Mouse (Mus musculus) brain, adult 2 months (tissue): ENCODE measurements around the gene Maml3.

ENCODE experiments used
- DNase-seq: peaks from one replicate; pipeline ENCODE4 v3.0.0; 2011; ENCODE audit warnings: low read depth, low spot score

The Maml3 gene

DNA sequence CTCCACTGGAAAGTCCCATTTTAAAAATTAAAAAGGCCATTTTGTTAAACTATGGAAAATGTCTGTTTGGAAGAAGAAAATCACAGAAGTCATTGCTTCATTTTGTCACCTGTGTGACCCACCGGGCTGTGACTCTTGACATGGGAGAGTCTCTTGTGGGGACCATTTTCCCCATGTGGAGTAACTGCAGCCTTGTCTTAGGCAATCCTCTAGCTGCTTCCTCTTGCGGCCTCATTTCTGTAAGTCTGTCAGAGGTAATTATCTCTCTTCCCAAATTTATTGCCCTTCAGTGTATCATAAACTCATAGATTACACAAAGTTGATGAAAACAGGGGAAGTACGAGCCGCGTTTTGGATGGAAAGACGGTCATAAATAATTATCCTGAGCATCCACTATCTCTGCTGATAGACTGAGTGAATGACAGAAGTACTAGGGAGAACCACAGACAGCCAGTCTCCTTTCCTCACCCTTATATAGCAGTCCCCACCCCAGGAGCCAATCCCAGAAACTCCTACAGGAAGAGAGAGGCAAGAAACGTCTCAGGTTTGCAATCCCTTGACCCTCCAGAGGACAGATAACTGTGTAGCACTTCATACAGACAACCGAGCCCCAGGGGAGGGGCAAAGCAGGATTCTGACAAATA, 14.5 kb downstream of the Maml3 start:
- no peak for DNase-seq

DNA sequence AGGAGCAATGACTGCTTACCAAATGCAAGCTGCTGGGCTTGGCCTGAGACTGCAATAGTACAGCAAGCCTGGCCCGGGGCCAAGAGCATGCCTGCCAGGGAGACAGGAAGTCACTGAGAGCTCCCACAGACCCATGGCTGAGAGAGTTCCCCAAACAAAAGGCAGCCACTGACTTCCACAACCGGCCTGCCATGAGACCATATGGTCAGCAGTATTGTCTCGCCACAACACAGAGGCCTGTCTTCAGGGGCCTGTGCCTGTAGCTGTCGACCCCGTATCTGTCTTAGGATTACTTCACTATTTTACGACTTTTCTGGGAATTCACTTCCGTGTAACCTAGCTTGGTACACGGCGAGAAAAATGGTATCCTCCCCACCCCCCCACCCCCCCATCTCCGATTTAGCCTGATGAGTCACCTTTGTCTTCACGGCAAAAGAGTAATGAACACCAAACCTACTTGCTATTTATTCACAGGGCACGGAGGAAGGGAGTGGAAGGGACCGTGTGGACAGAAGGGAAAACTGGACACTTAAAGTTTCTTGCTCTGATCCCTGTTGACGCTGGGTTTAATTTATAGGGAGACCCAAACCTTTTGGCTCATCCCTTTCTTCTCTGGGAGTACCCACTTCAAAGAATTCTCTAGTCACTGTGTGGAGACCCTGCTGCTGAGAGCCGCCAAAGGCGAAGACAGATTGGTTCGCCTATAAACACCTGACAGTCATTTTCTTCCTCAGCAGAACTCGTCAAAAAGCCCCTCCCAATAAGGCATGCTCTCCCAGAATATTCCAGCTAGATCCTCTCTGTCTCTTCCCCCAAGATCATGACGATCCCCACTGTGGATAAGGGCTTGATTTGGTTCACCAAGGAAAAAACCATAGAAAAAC, 16.2 kb downstream of the Maml3 start:
- DNase-seq: peak; percentile 99

DNA sequence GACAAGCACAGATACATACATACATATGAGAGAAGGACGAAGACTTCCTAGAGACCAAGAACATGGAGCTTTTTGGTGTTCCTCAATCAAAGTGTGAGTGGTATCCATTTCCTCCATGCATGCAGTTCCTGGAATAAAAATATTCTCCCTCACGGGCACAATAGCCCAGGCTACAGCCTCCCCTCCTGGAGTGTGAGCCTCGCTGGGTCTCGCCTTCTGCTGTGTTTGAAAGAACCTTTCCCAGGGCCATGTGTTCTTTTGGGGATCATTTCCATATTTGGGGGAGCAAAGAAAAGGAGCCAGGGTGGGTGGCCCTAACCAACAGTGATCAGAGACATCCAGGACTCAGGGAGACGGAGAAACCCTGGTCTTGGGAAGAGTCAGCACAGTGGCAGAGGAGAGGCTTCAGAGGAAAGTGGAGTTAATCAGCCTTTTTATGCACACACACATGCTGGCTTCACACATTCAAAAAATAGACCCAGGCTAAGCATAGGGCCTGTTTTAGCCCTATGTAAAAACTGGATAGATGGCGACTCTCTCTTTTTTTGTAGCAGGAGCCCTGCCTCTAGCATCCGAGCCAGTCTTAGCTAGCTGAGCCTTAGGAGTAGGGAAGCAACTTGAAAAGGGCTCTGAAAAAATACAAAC, 17.1 kb downstream of the Maml3 start:
- peak; percentile 58 for DNase-seq

DNA sequence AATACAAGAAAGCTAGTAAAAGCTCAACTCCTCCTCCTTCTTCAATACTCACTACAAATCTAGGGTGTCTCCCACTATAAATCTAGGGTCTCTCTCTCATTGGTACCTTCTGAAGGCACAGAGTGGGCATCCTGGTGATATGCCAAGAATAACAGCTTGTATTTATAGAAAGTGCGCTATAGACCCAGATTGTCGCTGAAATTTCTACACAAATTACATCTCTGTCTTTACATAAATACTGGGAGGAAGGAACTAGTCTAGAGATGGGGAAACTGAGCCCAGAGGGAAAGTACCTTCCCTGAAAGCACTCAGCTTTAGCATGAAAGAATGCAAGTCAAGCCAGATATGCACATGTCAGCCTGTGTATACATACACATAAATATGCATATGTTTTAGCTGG, 26.1 kb downstream of the Maml3 start:
- no peak for DNase-seq

DNA sequence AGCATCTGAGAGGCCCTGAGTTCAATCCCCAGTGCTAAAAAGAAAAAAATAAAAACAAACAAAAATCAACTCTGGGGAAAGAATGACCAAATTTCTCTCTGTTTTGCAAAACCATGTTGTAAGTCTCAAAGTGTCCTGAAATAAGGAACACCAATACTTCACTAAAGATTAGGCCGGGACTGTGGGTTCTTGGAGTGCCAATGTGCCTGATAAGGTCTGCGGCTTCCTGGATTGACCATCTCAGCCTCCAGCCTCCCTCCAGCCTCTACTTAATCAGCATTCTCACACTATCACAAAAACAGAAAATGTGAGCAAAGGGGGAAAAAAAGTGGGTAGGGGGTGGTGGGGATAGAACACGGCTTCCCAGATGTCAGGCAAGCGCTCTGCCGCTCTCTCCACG, 30.9 kb downstream of the Maml3 start:
- no peak for DNase-seq

DNA sequence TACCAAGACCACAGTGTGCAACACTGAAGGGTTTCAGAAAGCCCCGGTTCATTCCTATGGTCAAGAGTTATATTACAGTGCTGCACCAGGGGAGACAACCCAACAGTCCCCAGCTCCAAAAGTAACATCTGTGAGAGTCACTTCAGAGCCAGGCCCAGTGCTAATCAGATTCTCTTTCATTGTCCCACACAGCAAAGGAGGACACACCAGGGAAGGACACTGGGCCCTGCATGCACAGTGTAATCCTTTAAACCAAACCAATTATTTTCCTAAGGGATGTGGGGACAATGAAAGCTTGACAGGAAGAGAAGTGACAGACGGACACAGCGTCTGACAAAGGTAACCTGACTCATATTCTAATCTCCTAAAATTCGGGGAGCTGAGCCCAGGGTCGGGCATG, 32.9 kb downstream of the Maml3 start:
- no peak for DNase-seq

DNA sequence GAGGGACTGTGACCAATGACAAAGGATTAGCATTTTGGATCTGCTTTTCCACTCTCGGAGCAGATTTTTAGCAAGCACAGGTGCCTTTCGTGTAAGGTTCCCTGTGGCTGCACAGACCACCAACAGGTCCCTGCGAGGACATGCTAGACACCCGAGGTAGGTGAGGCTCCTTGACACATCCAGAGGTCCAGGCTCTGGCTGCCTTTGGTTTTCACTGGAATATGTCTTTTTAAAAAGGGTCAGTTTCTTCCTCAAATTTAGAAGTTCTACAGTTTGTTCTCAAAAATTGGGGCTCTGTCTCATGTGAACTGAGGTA, 34.8 kb downstream of the Maml3 start:
- DNase-seq: no peak

DNA sequence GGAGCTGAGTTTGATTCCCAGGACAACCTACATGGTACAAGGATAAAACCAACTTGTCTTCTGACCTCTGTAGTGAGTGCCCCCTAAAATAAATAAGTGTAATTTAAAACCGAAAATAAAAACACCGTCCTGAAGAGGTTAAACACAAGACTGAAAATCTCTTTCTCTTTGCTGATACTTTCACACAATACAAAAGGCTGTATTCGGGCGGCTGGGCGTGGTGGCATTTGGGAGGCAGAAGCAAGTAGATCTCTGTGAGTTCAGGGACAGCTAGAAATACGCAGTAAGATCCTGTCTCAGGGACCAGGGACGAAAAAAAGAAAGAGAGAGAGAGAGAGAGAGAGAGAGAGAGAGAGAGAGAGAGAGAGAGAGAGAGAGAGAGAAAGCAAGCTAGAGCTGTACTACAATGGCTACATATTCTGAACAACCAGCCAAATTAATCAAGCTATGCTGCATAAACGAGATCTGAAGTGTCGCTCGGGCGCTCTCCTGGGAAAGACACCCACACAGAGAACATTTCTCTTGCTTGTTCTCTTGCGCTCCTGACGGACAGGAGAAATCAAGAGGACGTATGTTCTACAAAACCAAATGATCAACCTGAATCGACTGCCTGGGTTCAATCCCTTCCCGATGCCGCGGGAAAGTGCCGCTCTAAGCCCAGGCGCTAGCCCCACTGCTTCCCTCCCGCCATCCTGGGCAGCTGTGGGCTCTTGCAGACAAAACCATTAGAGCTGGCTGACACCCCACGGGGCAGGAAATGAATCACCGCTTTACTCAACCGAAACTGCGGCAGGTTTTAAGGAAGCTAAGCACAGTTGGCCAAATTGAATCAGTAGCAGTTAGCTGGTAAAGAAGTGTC, 35.3 kb downstream of the Maml3 start:
- DNase-seq: peak; percentile 92

DNA sequence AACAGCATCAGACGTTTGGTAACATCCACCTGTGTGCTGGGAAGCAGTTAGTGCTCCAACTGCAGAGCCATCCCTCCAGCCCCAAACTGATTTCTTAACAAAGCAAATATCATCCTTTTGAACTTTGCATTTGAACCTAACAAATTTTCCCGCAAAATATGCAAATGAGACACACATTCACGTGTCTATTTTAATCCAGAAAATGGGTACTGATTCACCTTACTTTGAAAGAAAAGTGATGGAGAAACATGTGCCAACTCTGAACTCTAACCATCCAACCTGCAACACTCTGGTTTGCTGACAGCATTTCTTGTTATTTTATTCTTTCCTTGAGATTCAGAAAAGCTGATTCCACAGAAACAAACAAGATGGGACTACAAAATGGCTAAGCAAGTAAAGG, 36.0 kb downstream of the Maml3 start:
- no peak for DNase-seq

DNA sequence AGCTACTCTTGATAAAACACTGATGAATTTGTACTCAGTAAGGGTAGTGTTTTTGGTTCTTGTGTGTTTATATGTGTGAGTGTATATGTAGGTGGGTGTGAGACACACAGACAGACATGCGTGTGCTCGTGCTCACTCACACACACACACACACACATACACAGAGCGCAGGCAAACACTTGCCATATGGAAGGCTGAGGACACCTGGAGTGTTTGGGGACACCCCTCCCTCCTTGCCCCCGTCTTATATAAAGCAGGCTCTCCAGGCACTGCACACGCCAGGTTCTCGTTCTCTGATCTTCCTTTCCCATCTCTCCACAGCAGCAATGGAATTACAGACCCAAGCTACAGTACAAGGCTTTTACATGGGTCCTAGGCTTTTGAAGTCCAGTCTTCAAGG, 37.7 kb downstream of the Maml3 start:
- peak; percentile 61 for DNase-seq

DNA sequence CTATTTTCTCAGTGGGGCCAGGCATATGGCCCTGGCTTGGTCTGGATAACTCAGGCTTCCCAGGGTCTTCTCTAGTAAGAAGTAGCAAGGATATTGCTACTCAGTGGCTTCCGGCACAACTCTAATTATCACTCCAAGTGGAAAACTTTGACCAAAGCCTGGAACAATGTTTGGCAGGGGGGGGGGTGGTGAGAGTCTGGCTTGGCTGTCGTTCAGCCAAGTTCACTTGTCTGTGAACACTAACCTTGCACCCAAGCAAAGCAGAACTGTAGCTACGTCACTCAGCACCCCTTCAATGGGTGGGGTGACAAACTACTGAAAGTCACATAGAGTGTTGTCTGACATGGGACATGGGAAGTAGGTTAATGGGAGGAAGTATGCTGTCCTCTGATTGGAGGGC, 38.7 kb downstream of the Maml3 start:
- DNase-seq: no peak

DNA sequence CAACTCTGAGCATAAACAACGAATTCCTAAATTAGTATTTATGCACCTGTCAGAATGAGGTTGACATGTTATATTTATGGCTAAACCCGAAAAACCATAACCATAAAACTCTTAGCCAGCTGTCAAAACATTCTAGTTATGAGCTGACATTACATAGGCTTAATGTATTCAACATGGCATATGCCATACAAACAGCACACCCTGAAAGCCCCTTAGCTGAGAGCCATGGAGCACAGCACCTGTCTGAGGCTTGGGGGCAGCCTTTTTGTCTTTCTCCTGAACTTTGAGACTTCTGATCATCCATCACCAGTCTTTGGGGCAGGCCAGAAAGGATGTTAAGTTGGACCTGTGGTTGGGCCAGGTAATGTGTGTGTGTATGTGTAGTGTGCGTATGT, 41.6 kb downstream of the Maml3 start:
- no peak for DNase-seq

DNA sequence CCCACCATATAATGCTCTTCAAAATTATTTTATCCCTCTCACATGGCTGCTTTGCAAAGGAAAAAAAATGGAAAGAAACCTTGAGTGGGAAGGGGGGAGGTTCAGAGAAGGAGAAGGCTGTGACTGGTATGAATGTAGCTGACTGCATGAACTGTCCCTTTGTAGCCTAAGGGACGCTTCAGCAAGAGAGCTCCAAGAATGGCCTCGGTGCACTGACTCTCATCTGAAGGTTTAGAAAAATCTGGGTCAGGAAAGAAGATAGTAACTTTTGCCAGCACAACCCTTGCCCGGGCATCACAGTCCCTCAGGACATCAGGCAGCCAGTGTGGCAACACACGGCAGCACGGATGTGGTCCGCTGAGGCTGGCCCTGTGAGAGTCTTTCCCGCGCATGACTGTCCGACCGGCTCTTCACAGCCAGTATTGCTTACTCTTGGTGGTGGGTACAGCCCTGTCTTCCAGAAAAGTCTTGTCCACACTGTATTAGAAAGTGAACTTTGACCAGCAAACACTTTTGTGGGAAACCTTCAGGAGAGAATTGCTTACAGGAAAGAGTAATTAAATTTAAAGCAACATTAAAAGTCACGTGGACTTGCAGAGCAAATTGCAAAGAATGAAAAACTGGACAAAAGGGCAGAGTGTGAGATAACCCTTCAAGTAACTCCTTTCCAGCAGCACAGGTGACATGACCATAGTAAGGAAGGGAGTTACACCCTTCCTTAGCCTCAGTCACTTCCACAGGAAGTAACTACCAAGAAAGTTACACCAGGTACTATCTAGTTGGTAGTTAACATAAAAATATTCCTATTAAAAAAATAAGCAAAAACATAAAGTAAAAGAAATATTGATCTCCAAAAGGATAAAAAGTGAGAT, 42.3 kb downstream of the Maml3 start:
- DNase-seq: no peak

DNA sequence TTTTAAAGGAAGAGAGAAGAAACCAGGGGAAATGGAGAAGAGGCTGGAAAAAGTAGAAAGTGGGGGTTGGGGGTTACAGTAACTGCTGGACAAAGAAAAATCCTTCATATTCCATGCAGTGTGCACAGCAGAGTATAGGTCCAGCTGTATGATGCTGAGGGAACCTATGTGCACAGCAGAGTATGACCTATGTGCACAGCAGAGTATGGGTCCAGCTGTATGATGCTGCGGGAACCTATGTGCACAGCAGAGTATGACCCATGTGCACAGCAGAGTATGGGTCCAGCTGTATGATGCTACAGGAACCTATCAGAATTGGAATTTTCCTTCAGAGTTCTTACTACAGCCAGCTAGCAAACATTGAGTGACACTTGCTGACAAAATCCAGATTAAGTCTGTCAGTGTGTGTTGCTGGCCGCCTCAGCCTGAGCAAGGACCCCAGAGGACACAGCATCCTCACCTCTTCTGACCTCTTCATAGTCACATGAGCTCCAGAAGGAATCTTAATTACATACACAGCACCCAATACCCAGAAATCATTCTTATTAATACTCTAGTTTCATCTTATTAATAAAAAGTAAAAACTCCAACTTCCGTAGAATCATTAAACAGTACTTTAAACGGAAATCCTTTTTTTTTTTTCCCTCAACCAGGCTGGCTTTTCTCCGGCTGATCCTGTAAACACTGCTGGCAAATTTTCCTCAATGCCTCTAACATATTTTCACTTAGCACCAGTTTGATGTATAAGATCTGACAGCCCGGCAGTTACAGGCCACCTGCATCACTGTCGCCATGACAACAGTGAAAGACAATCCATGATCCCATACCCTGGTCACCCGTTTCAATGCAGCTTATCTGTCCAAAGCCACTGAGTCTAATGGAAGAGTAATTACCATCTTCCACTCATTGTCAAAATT, 43.1 kb downstream of the Maml3 start:
- peak; percentile 61 for DNase-seq

DNA sequence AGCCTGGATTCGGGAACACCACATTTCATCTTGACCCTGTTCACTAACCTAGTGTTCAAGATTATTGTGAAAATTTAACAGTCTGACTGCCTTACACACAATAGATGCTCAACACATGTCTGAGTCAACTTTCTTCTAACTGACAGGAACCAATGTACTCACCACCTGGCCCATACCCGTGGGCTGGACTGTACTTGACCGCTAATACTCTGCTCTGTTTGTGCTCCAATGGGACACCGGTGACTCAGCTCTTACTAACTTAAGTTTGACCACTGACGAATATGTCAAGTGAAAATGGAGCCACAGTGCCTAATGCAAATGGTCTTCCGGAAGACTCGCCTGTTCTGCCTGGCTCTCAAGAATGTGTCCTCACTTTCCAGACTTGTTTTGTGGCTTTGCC, 44.0 kb downstream of the Maml3 start:
- no peak for DNase-seq

DNA sequence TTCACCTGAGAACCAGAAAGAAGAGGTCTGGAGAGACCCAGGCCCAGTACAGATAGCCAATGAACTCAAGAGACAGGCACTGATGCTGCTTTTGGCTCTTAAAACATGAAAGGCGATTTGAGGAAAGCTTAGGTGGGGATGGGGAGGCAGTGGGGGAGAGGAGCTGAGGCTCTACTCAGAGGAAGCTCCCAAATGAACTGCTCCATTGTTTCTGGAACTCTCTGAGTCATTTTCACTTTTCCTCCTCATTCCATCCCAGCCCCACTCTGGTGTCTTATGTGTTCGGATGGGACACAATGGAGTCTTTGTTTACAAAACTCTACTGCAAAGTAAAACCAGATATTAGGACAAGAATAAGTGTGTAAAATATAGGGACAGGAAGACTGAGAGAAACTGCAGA, 53.1 kb downstream of the Maml3 start:
- DNase-seq: no peak

DNA sequence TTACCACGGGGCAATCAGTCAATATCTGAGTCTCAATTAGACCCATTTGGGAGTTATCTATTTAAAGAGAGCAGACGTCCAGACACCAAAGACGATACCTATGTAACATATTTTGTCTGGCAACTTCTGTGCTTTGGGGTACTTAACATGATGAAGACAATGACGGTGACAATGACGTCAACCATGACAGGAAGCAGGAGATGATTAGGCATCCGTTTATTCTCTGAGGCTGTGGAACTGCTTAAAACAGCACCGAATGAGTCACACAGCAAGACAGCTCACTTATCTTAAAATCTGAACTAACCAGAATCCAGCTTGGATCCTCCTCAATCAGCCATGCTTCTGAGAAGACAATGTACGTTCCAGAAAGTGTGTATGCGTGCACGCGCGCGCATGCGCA, 56.8 kb downstream of the Maml3 start:
- peak; percentile 78 for DNase-seq

DNA sequence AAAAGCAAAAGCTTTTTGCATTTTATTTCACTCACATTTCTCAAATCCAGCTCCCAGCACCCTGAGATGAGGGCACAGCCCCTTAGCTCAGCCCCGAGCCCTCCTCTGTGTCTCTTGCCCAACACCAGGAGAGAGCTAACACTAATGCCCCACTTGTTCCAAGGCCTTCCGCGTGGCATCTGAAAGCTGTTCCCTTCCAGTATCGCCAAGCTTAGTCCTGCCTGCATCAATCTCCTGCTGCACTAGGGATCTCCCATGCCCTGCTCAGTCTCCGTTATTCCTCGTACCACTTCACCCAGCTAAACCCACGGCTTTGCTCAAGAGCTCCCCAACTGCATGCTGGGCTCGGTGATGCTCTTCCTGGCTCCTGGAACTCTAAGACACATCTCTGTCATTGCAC, 57.3 kb downstream of the Maml3 start:
- peak; percentile 31 for DNase-seq

DNA sequence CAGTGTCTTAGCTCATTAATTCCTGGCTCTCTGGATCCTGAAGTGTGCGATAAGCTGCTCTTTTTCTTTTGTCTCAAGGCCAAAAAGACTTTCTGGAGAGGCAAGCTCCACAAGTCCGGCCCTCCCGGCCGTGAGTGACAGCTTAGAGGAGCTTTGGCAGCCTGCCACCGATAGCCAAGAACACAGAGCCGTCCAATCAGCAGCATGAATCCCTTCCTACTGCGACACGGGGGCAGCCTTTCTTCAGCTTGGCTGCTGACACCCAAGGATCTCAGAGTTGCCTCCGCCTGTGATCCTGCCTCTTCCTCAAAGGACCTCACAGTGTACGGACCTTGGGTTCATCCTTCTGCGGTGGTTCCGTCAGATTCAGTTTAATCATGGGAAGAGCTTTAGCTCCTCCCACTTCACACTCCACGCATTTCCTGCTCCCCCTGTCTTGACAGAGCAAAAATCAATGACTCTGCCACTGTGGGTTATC, 57.9 kb downstream of the Maml3 start:
- peak; percentile 97 for DNase-seq
